Mouse (Mus musculus) heart, embryonic 13.5 days (tissue): ENCODE results near the gene Slc23a2. TPM values are rescaled to one million over a fixed set of nuclear protein-coding genes. Genes with fewer than 3 reads are reported as not detected.

Experiments
- ATAC-seq: fragments of 200-750 bp; cut with Nextera tagmentation; 2 replicates; pipeline ENCODE4 v1.8.0; 2017; ENCODE audit warnings: moderate TSS enrichment; ENCODE audit not compliant: insufficient number of reproducible peaks, low FRiP score, low TSS enrichment; ENCODE audit errors: extremely low read depth
- H3K27ac ChIP-seq: fragments of 300-500 bp; sonication (generic); replicated peaks from 2 replicates; pipeline ENCODE4 v1.5.1; 2015; ENCODE audit warnings: moderate library complexity, mild to moderate bottlenecking, inconsistent platforms
- H3K27me3 ChIP-seq: fragments of 300-500 bp; sonication (generic); replicated peaks from 2 replicates; pipeline ENCODE4 v1.6.1; 2015; ENCODE audit warnings: mild to moderate bottlenecking, inconsistent platforms
- H3K36me3 ChIP-seq: fragments of 300-500 bp; sonication (generic); 2 replicates; pipeline ENCODE4 v1.6.1; 2015; ENCODE audit warnings: mild to moderate bottlenecking, inconsistent platforms
- H3K4me1 ChIP-seq: fragments of 300-500 bp; sonication (generic); 2 replicates; pipeline ENCODE4 v1.6.1; 2015; ENCODE audit warnings: inconsistent platforms
- H3K4me2 ChIP-seq: fragments of 300-500 bp; sonication (generic); 2 replicates; pipeline ENCODE4 v1.6.1; 2015; ENCODE audit warnings: inconsistent platforms, mild to moderate bottlenecking, moderate library complexity
- H3K4me3 ChIP-seq: fragments of 300-500 bp; sonication (generic); 2 replicates; pipeline ENCODE4 v1.5.1; 2015; ENCODE audit warnings: moderate library complexity, mild to moderate bottlenecking, inconsistent platforms
- H3K9ac ChIP-seq: fragments of 300-500 bp; sonication (generic); 2 replicates; pipeline ENCODE4 v1.6.1; 2015; ENCODE audit warnings: inconsistent platforms, mild to moderate bottlenecking, moderate library complexity
- H3K9me3 ChIP-seq: fragments of 300-500 bp; sonication (generic); 2 replicates; pipeline ENCODE4 v1.6.1; 2016; ENCODE audit warnings: inconsistent platforms
- WGBS: fragments of 180-500 bp; shearing (Covaris S2); methylation state at CpG from one replicate; pipeline ENCODE4 v1.1.7; 2015; ENCODE audit warnings: mixed read lengths; 5-methylcytosine and 5-hydroxymethylcytosine counted together
- polyA plus RNA-seq: library from polyadenylated mRNA; unstranded; fragments of >200 nt; fragmentation: Nextera tagmentation; extraction: Ambion mirVana; gene quantifications from 2 replicates; pipeline ENCODE4 v1.2.1, GENCODE M21; 2015

The Slc23a2 gene
- polyA plus RNA-seq, 1 experiment from 2014 or later: 9.2 TPM

DNA sequence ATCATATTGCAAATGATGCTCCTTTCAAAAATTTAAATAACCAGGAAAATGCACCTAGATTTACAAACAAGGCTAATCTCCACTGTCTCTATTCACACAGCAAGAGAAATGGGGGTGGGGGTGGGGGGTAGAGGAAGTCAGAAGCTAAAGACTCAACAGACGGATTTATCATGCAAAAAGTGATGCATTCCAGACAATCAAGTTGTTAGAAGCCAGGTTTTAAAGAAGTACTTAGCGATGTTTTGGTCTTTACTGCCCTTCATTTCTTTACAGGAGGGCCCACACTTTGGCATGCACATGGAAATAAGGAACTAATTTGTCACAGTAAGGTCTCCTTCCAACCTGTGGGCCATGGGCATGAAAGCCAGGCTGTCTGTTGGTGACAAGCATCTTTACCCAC, 11.5 kb downstream of the Slc23a2 start:
- 39% methylated on average over 2 of the region's 2 CpGs for WGBS
- H3K36me3 ChIP-seq: no peaks in the 10 kb centered on the region
- no peak for ATAC-seq

DNA sequence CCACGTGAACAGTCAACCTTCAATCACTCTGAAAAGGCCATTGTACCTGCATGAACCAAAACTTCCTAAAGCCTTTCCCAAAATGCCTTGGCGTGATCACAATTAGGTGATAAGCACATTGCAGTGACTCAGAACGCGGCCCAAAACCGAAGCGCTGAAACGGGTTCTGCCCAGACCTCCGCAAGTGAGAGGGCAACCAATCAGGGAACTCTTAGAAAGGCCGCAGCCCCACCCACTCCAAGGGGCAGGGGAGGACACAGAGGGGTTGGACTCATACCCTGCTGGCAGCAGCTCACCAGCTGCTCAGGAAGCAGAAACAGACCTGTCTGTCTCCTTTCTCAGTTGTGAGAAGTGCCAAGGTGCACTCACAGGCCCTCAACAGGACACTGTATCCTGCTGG, 13.6 kb downstream of the Slc23a2 start:
- WGBS: 5% methylated on average over 9 of the region's 9 CpGs
- peak overlapping the region; percentile 65 for H3K4me2 ChIP-seq
- peak; percentile 74 for ATAC-seq
- H3K4me1 ChIP-seq: peaks cover 39% of the 10 kb centered on the region
- H3K27ac ChIP-seq: no peak overlapping the region
- H3K9me3 ChIP-seq: no peaks in the 10 kb centered on the region
- H3K36me3 ChIP-seq: no peaks in the 10 kb centered on the region
- no peaks in the 10 kb centered on the region for H3K27me3 ChIP-seq
- peak overlapping the region; percentile 62 for H3K9ac ChIP-seq
- peak overlapping the region; percentile 41 for H3K4me3 ChIP-seq

More for the DNA sequence above, 11.5 kb downstream of the Slc23a2 start:
- H3K4me3 ChIP-seq: no peak overlapping the region
- no peak overlapping the region for H3K4me2 ChIP-seq
- no peaks in the 10 kb centered on the region for H3K27me3 ChIP-seq
- H3K9me3 ChIP-seq: no peaks in the 10 kb centered on the region
- no peak overlapping the region for H3K27ac ChIP-seq
- peaks cover 39% of the 10 kb centered on the region for H3K4me1 ChIP-seq
- H3K9ac ChIP-seq: no peak overlapping the region

DNA sequence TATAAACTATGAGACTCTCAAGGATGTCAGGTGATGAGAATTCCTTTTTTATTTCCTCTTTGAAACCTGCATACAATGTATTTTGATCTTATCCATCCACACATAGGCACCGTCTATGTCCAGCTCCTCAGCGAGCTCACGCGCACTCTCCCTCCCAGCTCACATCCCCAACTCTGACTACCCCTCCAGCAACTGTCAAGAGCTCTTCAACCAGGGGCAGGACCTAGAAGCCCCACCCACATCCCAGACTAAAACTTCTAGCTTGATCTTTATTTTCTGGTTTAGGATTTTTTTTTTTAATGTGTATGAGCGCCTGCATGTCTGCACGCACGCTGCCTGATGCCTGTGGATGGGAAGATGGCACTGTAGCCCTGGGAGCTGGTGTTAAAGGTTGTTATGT, 14.9 kb downstream of the Slc23a2 start:
- H3K27me3 ChIP-seq: no peaks in the 10 kb centered on the region
- no peak overlapping the region for H3K27ac ChIP-seq
- H3K9me3 ChIP-seq: no peaks in the 10 kb centered on the region
- H3K36me3 ChIP-seq: no peaks in the 10 kb centered on the region
- no peak for ATAC-seq
- H3K4me2 ChIP-seq: no peak overlapping the region
- WGBS: 90% methylated on average over 7 of the region's 7 CpGs
- no peak overlapping the region for H3K9ac ChIP-seq
- H3K4me3 ChIP-seq: no peak overlapping the region
- peaks cover 34% of the 10 kb centered on the region for H3K4me1 ChIP-seq

- no peak for ATAC-seq
- Histone ChIP-seq H3K9ac (no peak overlapping the region), H3K4me3 (no peak overlapping the region), H3K27me3 (no peaks in the 10 kb centered on the region), H3K4me2 (no peak overlapping the region), H3K27ac (no peak overlapping the region), H3K4me1 (peaks cover 26% of the 10 kb centered on the region), H3K9me3 (no peaks in the 10 kb centered on the region), H3K36me3 (no peaks in the 10 kb centered on the region)
- 93% methylated on average over 7 of the region's 7 CpGs for WGBS
Observed at GRCm38 (mm10) chr2:132129247-132129646, 15.7 kb downstream of the Slc23a2 start.

GRCm38 (mm10) chr2:132127904-132128303, 17.0 kb downstream of the Slc23a2 start:
- Histone ChIP-seq H3K4me3 (no peak overlapping the region), H3K27me3 (no peaks in the 10 kb centered on the region), H3K4me2 (no peak overlapping the region), H3K27ac (no peak overlapping the region), H3K4me1 (peaks cover 13% of the 10 kb centered on the region), H3K36me3 (no peaks in the 10 kb centered on the region), H3K9me3 (no peaks in the 10 kb centered on the region), H3K9ac (no peak overlapping the region)
- ATAC-seq: no peak
- WGBS: 65% methylated on average over 10 of the region's 10 CpGs

- H3K27ac ChIP-seq: no peak overlapping the region
- no peak for ATAC-seq
- no peak overlapping the region for H3K4me2 ChIP-seq
- 100% methylated on average over 1 of the region's 1 CpGs for WGBS
- H3K4me3 ChIP-seq: no peak overlapping the region
- no peaks in the 10 kb centered on the region for H3K27me3 ChIP-seq
- no peak overlapping the region for H3K9ac ChIP-seq
- no peaks in the 10 kb centered on the region for H3K9me3 ChIP-seq
- peaks cover 7% of the 10 kb centered on the region for H3K4me1 ChIP-seq
- H3K36me3 ChIP-seq: no peaks in the 10 kb centered on the region
Observed at GRCm38 (mm10) chr2:132126292-132126691, 18.6 kb downstream of the Slc23a2 start.

DNA sequence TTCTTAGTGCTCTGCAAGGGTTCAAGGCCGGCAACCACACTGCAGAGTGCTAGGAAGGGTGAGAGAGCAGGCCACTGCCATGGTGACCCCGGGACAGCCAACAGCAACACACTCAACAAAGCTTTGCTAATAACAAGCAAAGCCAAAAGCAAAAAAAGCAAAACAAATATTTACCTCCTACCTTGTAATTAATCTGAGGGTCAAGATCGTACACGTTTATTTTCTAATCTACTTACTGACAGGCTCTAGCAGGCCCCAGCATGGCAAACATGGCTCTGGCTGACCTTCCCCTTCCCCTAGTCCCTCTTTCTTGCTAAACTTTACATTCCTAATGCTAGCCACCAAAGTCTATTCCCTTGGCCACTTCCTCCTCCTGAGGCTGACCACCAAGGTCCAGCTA, 21.8 kb downstream of the Slc23a2 start:
- no peak for ATAC-seq
- WGBS: 87% methylated on average over 4 of the region's 4 CpGs
- Histone ChIP-seq H3K4me1 (no peaks in the 10 kb centered on the region), H3K4me3 (no peak overlapping the region), H3K9me3 (no peaks in the 10 kb centered on the region), H3K36me3 (no peaks in the 10 kb centered on the region), H3K27me3 (no peaks in the 10 kb centered on the region), H3K9ac (no peak overlapping the region), H3K4me2 (no peak overlapping the region), H3K27ac (no peak overlapping the region)

GRCm38 (mm10) chr2:132121050-132121449, 23.9 kb downstream of the Slc23a2 start:
- Histone ChIP-seq H3K4me2 (no peak overlapping the region), H3K4me3 (no peak overlapping the region), H3K36me3 (no peaks in the 10 kb centered on the region), H3K27ac (no peak overlapping the region), H3K9ac (no peak overlapping the region), H3K4me1 (no peaks in the 10 kb centered on the region), H3K27me3 (no peaks in the 10 kb centered on the region), H3K9me3 (no peaks in the 10 kb centered on the region)
- 93% methylated on average over 3 of the region's 3 CpGs for WGBS
- no peak for ATAC-seq

- ATAC-seq: no peak
- no peak overlapping the region for H3K27ac ChIP-seq
- H3K4me3 ChIP-seq: no peak overlapping the region
- 79% methylated on average over 1 of the region's 1 CpGs for WGBS
- H3K36me3 ChIP-seq: no peaks in the 10 kb centered on the region
- H3K4me1 ChIP-seq: peaks cover 10% of the 10 kb centered on the region; the same call in 1 of the 2 replicates
- H3K9me3 ChIP-seq: no peaks in the 10 kb centered on the region
- no peaks in the 10 kb centered on the region for H3K27me3 ChIP-seq
- no peak overlapping the region for H3K9ac ChIP-seq
- no peak overlapping the region for H3K4me2 ChIP-seq
Observed at GRCm38 (mm10) chr2:132118646-132119045, 26.3 kb downstream of the Slc23a2 start.

- peaks cover 23% of the 10 kb centered on the region for H3K4me1 ChIP-seq
Observed at GRCm38 (mm10) chr2:132115936-132116335, 29.0 kb downstream of the Slc23a2 start.

GRCm38 (mm10) chr2:132115344-132115743, 29.6 kb downstream of the Slc23a2 start:
- Histone ChIP-seq H3K4me3 (no peak overlapping the region), H3K9ac (no peak overlapping the region), H3K4me1 (peaks cover 27% of the 10 kb centered on the region), H3K36me3 (no peaks in the 10 kb centered on the region), H3K4me2 (no peak overlapping the region), H3K27me3 (no peaks in the 10 kb centered on the region), H3K9me3 (no peaks in the 10 kb centered on the region), H3K27ac (no peak overlapping the region)
- WGBS: 67% methylated on average over 6 of the region's 6 CpGs
- ATAC-seq: no peak

More at GRCm38 (mm10) chr2:132115936-132116335, 29.0 kb downstream of the Slc23a2 start:
- no peaks in the 10 kb centered on the region for H3K9me3 ChIP-seq
- no peak overlapping the region for H3K27ac ChIP-seq
- no peak overlapping the region for H3K4me3 ChIP-seq
- WGBS: 93% methylated on average over 5 of the region's 5 CpGs
- H3K27me3 ChIP-seq: no peaks in the 10 kb centered on the region
- H3K36me3 ChIP-seq: no peaks in the 10 kb centered on the region
- no peak for ATAC-seq
- H3K9ac ChIP-seq: no peak overlapping the region
- H3K4me2 ChIP-seq: no peak overlapping the region

DNA sequence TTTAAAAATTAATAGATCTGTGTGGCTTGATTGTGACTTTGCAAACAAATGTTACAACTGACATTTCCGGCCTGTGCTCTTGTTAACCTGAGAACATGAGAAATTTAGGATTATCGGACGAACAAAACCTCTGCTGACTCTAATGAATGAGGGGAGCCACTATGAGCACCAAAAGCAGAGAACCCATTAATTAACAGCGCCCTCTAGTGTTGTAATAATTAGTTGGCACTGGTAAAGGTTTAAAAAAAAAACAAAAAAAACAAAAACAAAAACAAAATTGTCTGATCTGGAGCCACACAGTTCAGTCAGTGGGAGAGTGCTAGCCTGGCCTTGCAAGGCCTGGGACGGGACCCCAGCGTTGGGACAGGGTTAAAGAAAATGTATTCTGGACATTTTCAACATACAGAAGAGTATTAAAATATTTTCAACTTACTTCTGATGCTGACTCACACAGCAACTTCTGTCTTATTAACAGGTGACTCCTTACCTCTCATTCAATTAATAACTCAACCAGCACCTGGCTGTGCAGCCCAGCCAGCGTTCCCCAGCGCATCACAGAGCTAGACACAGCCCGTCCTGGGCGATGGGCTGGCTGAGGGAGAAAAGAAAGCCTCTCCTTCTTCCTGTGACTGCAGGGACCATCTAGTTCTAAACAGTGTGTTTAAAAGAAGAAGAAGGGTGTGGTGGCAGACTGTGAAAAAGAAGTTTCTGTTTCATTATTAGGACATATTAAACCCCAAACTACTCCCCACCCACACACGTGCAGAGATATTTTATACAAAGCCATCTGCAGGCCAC, 30.7 kb downstream of the Slc23a2 start:
- Histone ChIP-seq H3K27ac (no peak overlapping the region), H3K36me3 (no peaks in the 10 kb centered on the region), H3K4me1 (peaks cover 27% of the 10 kb centered on the region), H3K9ac (no peak overlapping the region), H3K9me3 (no peaks in the 10 kb centered on the region), H3K4me3 (no peak overlapping the region), H3K27me3 (no peaks in the 10 kb centered on the region), H3K4me2 (no peak overlapping the region)
- 59% methylated on average over 11 of the region's 11 CpGs for WGBS
- ATAC-seq: no peak
